Mouse (Mus musculus) lung, embryonic 14.5 days (tissue): ENCODE data around the gene Nob1. TPM values are rescaled to one million over a fixed set of nuclear protein-coding genes. Genes with fewer than 3 reads are reported as not detected.

ENCODE experiments used
- ATAC-seq: fragments of 200-750 bp; cut with Nextera tagmentation; 2 replicates; pipeline ENCODE4 v1.8.0; 2017; ENCODE audit warnings: mild to moderate bottlenecking, moderate TSS enrichment, moderate library complexity; ENCODE audit not compliant: insufficient read depth
- DNase-seq: peaks from one replicate; pipeline ENCODE4 v3.0.0-alpha.2; 2015
- H3K27ac ChIP-seq: fragments of 300-500 bp; sonication (generic); 2 replicates; pipeline ENCODE4 v1.5.1; 2014; ENCODE audit warnings: low read depth, mild to moderate bottlenecking, moderate library complexity
- H3K27me3 ChIP-seq: fragments of 300-500 bp; sonication (generic); 2 replicates; pipeline ENCODE4 v1.6.1; 2014; ENCODE audit warnings: low read length, control low read depth; ENCODE audit not compliant: insufficient read depth
- H3K36me3 ChIP-seq: fragments of 300-500 bp; sonication (generic); 2 replicates; pipeline ENCODE4 v1.6.1; 2014; ENCODE audit warnings: control low read depth; ENCODE audit not compliant: insufficient read depth
- H3K4me1 ChIP-seq: fragments of 300-500 bp; sonication (generic); 2 replicates; pipeline ENCODE4 v1.6.1; 2014; ENCODE audit warnings: antibody characterized with exemption, control low read depth; ENCODE audit not compliant: insufficient read depth
- H3K4me2 ChIP-seq: fragments of 300-500 bp; sonication (generic); 2 replicates; pipeline ENCODE4 v1.6.1; 2014; ENCODE audit warnings: mild to moderate bottlenecking
- H3K4me3 ChIP-seq: fragments of 300-500 bp; sonication (generic); 2 replicates; pipeline ENCODE4 v1.5.1; 2014; ENCODE audit warnings: low read depth, low read length
- H3K9ac ChIP-seq: fragments of 300-500 bp; sonication (generic); 2 replicates; pipeline ENCODE4 v1.6.1; 2014
- H3K9me3 ChIP-seq: fragments of 300-500 bp; sonication (generic); 2 replicates; pipeline ENCODE4 v1.6.1; 2016; ENCODE audit warnings: low read depth, low read length, control low read depth
- CTCF ChIP-seq: IDR thresholded peaks from 2 replicates; pipeline ENCODE4 v1.5.1; 2016; ENCODE audit warnings: antibody characterized with exemption, low read depth
- WGBS: fragments of 180-500 bp; shearing (Covaris S2); extraction: QIAGEN DNeasy Blood & Tissue Kit; methylation state at CpG from one replicate; pipeline ENCODE4 v1.1.7; 2014; 5-methylcytosine and 5-hydroxymethylcytosine counted together
- polyA plus RNA-seq: library from polyadenylated mRNA; unstranded; fragments of >200 nt; fragmentation: Nextera tagmentation; extraction: Ambion mirVana; gene quantifications from 2 replicates; pipeline ENCODE4 v1.2.1, GENCODE M21; 2014

Gene Nob1
- polyA plus RNA-seq, 1 experiment from 2014 or later: 82.0 TPM

GRCm38 (mm10) chr8:107413881-107414280, 11.0 kb downstream of the Nob1 start:
- no peak for TF ChIP-seq CTCF
- no peak for ATAC-seq

GRCm38 (mm10) chr8:107412552-107412951, 12.3 kb downstream of the Nob1 start:
- no peaks in the 10 kb centered on the region for H3K4me1 ChIP-seq
- WGBS: 90% methylated on average over 8 of the region's 8 CpGs
- H3K4me2 ChIP-seq: no peak overlapping the region
- no peaks in the 10 kb centered on the region for H3K9me3 ChIP-seq
- H3K27ac ChIP-seq: no peak overlapping the region
- no peak for ATAC-seq
- DNase-seq: no peak
- no peak overlapping the region for H3K4me3 ChIP-seq
- TF ChIP-seq CTCF: no peak
- no peak overlapping the region for H3K9ac ChIP-seq
- H3K36me3 ChIP-seq: peaks cover 95% of the 10 kb centered on the region
- no peaks in the 10 kb centered on the region for H3K27me3 ChIP-seq

More at GRCm38 (mm10) chr8:107413881-107414280, 11.0 kb downstream of the Nob1 start:
- no peaks in the 10 kb centered on the region for H3K9me3 ChIP-seq
- H3K9ac ChIP-seq: no peak overlapping the region
- H3K36me3 ChIP-seq: peaks cover 97% of the 10 kb centered on the region
- no peak for DNase-seq
- H3K27ac ChIP-seq: no peak overlapping the region
- H3K4me2 ChIP-seq: no peak overlapping the region
- 90% methylated on average over 10 of the region's 10 CpGs for WGBS
- H3K27me3 ChIP-seq: no peaks in the 10 kb centered on the region
- H3K4me1 ChIP-seq: no peaks in the 10 kb centered on the region
- H3K4me3 ChIP-seq: no peak overlapping the region

- 0 out of 2 replicates have a peak, but pooled peaks have one; percentile 24 for ATAC-seq
- Histone ChIP-seq H3K4me3 (no peak overlapping the region), H3K4me2 (no peak overlapping the region), H3K27ac (no peak overlapping the region), H3K27me3 (no peaks in the 10 kb centered on the region), H3K9ac (no peak overlapping the region), H3K36me3 (peaks cover 87% of the 10 kb centered on the region), H3K9me3 (no peaks in the 10 kb centered on the region), H3K4me1 (no peaks in the 10 kb centered on the region)
- peak; percentile 74 for TF ChIP-seq CTCF
- DNase-seq: peak; percentile 70
- 61% methylated on average over 4 of the region's 4 CpGs for WGBS
Measured at GRCm38 (mm10) chr8:107411391-107411790, 13.5 kb downstream of the Nob1 start.

- Histone ChIP-seq H3K36me3 (peaks cover 33% of the 10 kb centered on the region), H3K27ac (0 out of 2 replicates have a peak overlapping the region, but pooled peaks have one; percentile 13), H3K27me3 (no peaks in the 10 kb centered on the region), H3K4me1 (peaks cover 3% of the 10 kb centered on the region; the same call in 1 of the 2 replicates), H3K4me2 (no peak overlapping the region), H3K9ac (no peak overlapping the region), H3K9me3 (no peaks in the 10 kb centered on the region), H3K4me3 (no peak overlapping the region)
- ATAC-seq (no peak), DNase-seq (no peak)
- TF ChIP-seq CTCF: no peak
- 42% methylated on average over 3 of the region's 3 CpGs for WGBS
Measured at GRCm38 (mm10) chr8:107405935-107406334, 18.9 kb downstream of the Nob1 start.

- Histone ChIP-seq H3K4me2 (peak overlapping the region; percentile 69; the same call in 1 of the 2 replicates), H3K9ac (no peak overlapping the region), H3K4me3 (no peak overlapping the region), H3K27ac (no peak overlapping the region; the same call in 1 of the 2 replicates), H3K27me3 (no peaks in the 10 kb centered on the region), H3K4me1 (peaks cover 3% of the 10 kb centered on the region; the same call in 1 of the 2 replicates), H3K36me3 (peaks cover 16% of the 10 kb centered on the region; the same call in 1 of the 2 replicates), H3K9me3 (no peaks in the 10 kb centered on the region)
- no peak for TF ChIP-seq CTCF
- ATAC-seq: no peak
- DNase-seq: no peak
- WGBS: 54% methylated on average over 4 of the region's 4 CpGs
Measured at GRCm38 (mm10) chr8:107404057-107404456, 20.8 kb downstream of the Nob1 start.

GRCm38 (mm10) chr8:107403038-107403781, 21.6 kb downstream of the Nob1 start, which contains the start of gene Nqo1:
Gene Nqo1 (minus strand): TSS chr8:107403206.
- peaks cover 3% of the 10 kb centered on the region; the same call in 1 of the 2 replicates for H3K4me1 ChIP-seq
- peak within 1 kb of the TSS; percentile 4 for H3K27ac ChIP-seq
- 12% methylated on average over 22 of the region's 22 CpGs for WGBS
- peak within 1 kb of the TSS; percentile 31 for H3K4me3 ChIP-seq
- H3K27me3 ChIP-seq: no peaks in the 10 kb centered on the region
- ATAC-seq: peak; percentile 100
- H3K36me3 ChIP-seq: 0 out of 2 replicates have a peak, but pooled peaks cover 8% of the 10 kb centered on the region
- peak within 1 kb of the TSS; percentile 69 for H3K4me2 ChIP-seq
- peak within 1 kb of the TSS; percentile 39 for H3K9ac ChIP-seq
- H3K9me3 ChIP-seq: no peaks in the 10 kb centered on the region
- TF ChIP-seq CTCF: no peak
- DNase-seq: peak; percentile 95

- no peaks in the 10 kb centered on the region for H3K36me3 ChIP-seq
- peaks cover 3% of the 10 kb centered on the region; the same call in 1 of the 2 replicates for H3K4me1 ChIP-seq
- no peak for TF ChIP-seq CTCF
- no peak overlapping the region for H3K4me3 ChIP-seq
- ATAC-seq: no peak
- no peak overlapping the region for H3K9ac ChIP-seq
- 78% methylated on average over 5 of the region's 5 CpGs for WGBS
- peak overlapping the region; percentile 69; the same call in 1 of the 2 replicates for H3K4me2 ChIP-seq
- no peaks in the 10 kb centered on the region for H3K27me3 ChIP-seq
- no peak overlapping the region for H3K27ac ChIP-seq
- no peak for DNase-seq
- no peaks in the 10 kb centered on the region for H3K9me3 ChIP-seq
Measured at GRCm38 (mm10) chr8:107401866-107402265, 23.0 kb downstream of the Nob1 start.
